Mouse (Mus musculus): Measurements from ENCODE around the gene Mgat5. TPM values are rescaled to one million over a fixed set of nuclear protein-coding genes. Genes with fewer than 3 reads are reported as not detected.

Gene Mgat5
- total RNA-seq, 2 experiments from 2014 or later: 1.3 to 1.8 TPM

DNA sequence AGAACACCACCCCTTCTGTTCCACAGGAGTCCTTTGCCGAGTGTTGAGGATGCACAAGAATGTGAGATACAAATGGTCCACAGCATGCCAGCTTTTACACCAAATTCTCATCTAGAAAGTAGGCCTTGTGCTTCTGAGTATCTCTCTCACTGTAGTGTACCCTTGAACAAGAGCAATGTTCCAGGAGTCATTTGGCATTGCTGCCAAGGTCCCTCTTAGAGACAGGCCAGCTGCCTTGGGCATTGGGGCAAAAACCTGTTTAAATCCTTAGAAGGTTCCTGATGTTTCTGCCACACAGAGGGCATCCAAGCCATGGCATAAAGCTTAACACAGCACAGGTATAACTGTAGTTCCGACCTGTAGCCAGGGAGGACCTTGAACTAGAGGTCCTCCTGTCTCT is 189.9 kb downstream of the Mgat5 start:
- no peak for DNase-seq

DNA sequence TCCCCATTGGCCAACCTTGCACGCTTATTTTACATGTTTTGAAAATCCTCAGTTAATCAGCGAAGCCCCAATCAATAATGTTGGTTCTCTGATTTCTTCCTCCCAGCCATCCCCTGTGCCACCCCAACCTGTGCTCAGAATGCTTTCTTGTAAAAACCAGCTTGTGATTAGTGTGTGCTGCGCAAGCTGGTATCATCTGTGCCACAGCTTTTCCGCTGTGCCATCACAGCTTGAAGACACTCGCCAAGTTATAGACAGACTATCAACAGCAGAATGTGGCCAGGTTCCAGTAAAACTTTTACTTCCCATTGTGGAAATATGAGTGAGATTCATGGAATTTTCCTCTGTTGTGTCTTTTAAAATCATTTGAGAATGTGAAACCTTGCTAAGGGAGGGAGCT is 190.9 kb downstream of the Mgat5 start:
- DNase-seq: no peak

DNA sequence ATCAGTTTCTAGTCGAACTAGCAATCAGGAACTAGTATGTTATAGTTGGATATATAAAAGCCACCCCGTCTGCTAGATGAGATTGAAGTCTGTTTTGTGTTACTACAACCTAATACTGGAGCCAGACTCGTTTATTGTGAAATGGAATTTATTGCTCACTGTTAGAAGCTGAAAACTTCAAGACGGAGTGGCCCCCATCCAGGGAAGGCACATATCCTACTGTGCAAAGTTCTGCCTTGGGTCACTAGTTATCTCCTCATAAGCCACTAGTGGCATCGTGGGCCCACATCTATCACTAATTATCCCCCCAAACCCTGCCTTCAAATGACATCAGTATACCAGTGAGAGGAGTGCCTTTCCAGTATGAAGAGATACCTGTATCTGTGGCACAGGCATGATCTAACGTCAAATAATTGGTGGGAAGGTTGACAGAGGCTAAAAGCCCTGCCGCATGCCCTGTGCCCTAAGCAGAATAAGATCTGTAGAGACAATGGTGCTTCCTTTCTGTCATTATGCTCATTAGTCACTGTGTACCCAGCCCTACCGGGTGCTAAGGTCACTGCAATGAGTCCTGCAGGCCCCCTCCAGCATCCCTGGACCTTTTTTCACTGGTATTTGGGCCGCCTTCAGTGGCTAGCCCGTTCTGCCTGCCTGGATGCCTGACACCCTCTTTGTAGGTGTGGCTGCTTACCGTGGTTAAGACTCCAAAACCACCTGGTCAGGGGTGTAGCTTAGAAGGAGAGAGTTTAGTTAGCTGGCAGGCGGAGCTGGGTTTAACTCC is 191.9 kb downstream of the Mgat5 start:
- no peak for DNase-seq

DNA sequence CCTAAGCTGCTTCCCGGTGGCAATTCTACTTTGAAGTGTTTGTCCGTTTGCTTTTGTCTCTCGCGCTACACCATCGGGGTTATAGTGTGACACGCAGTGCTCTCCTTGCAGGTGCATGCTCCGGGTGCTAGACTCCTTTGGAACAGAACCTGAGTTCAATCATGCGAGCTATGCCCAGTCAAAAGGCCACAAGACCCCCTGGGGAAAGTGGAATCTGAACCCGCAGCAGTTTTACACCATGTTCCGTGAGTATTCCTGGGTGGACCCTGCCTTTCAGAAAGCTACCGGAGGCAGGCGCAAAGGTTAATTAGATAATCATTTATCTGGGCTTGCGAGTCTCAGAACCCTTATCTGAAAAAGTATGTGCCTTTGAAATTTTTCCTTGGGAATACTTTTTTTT is 192.6 kb downstream of the Mgat5 start:
- DNase-seq: no peak

DNA sequence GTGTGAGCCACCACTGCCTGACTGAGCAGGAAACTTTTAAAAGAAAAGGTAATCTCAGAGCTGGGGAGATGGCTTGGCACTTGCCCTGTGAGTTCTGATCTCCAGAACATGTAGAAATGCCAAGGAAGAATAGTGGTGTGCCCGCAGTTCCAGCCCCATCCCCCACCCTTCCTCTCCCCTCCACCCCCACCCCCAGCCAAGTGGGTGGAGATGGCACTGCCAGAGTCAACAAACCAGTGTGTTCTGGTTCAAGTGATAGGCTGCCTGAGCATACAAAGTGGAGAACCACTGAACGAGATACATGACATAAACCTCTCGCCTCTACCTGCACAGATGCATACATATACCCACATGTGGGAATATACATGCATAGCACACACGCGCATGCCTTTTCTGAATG is 193.4 kb downstream of the Mgat5 start:
- no peak for DNase-seq

DNA sequence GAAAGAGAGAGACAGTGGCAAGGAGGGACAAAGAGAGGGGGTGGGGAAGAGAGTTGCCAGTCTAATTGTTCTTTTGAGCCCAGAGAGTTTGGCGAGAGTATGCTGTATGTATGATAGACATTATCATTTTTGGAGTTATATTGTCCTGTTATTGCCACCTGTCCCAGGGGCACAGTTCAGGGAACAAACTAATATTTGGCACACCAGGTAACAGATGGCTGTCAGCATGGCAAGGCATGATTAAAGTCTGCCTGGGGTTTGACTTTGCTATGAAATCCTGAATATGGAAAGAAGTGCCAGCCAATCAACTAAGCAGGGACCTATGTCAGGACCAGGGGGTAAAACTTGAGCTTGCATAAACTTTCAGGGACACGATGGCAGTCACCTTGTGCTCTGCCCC is 195.4 kb downstream of the Mgat5 start:
- DNase-seq: no peak

GRCm38 (mm10) chr1:127400666-127401065 is 195.9 kb downstream of the Mgat5 start:
- no peak for DNase-seq

DNA sequence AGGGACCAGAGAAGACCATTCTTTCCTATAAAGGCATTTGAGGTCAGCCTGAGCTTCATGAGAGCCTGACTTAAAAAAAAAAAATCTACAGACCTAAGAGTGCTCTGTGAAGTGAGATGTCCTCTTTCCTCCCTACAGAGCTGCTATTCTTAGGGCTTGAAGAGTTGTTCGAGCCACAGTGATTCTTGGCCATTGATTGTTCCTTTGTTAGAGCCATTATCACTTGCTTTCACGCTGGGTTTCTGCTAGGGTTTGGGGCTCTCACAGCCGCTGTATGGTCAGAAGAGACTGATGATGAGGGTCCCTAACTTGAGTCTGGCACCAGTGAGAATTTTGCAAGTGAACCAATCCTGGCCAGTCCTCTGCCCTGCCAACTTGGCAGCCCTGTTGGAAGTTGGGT is 199.8 kb downstream of the Mgat5 start:
- DNase-seq: no peak

GRCm38 (mm10) chr1:127408957-127409423 is 204.2 kb downstream of the Mgat5 start:
- DNase-seq: no peak

DNA sequence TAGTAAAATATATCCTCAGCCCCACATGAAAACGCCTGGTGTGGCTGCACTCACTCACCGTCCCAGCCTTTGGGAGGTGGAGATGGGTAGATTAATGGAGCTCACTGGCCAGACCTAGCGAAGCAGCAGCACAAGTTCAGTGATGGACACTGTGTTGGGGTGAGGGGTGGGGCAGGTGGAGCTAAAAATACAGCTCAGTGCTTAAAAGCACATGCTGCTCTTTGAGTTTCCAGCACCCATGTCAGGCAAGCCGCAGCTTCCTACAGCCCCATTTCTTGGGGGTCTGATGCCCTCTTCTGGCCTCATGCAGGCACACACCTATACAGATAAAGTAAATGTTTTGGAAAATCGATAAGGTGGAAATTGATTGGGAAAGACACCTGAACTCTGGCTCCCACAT is 204.7 kb downstream of the Mgat5 start:
- DNase-seq: no peak

DNA sequence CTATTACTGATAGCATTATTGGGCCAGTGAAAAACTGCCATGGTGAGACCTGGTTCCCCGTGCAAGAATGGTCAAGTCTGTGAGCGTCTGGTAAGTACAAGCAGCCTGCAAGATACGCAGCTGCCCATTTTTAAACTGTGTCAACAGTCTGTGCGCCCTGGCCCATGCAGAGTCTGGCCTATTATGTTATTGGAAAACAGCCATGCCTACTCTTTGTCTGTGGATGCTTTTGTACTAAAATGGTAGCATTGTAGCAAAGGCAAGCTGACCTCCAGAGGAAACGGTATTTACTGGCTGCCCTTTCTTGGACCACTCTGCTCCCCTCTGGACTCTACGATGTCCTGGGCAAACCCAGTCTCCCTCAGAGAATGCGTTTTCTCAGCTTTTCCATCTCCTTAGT is 209.7 kb downstream of the Mgat5 start:
- DNase-seq: no peak

GRCm38 (mm10) chr1:127415896-127416295 is 211.1 kb downstream of the Mgat5 start:
- DNase-seq: no peak

DNA sequence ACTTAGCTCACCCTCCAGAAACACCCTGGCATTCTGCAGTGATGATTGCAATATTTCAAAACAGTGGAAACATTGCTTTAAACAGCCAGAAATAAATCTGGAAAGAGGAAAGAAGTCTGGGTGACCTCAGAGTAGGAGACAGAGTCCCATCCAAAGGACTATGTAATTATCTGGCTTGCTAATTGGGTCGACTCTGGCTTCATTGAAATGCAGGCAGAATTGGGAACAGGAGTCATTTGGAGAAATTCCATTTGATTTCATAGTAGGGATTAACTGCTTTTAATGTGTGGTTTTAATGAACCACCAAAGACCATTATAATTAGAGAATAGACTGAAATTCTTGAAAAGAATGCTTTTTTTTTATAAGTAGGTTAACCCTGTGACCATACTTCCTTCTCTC is 212.2 kb downstream of the Mgat5 start:
- no peak for DNase-seq

GRCm38 (mm10) chr1:127418916-127419575 is 214.2 kb downstream of the Mgat5 start:
- DNase-seq: no peak

DNA sequence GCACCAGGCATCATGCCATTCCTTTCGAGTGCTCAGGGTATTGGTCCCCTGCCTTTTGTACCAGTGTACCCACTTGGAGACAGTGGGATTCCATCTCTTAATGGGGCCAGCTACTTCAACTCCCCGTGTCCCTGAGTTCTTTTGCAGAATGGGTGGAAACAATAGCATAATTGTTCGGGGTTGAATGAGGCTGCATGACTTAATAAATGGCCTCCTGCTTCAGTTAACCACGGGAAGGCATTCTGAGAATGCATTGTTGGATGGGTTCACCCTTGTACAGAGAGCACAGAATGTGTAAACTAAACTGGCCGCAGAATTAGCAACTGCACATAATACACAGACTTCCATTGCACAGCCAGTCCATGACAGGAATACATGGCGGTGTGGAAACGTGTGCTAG is 214.8 kb downstream of the Mgat5 start:
- no peak for DNase-seq

DNA sequence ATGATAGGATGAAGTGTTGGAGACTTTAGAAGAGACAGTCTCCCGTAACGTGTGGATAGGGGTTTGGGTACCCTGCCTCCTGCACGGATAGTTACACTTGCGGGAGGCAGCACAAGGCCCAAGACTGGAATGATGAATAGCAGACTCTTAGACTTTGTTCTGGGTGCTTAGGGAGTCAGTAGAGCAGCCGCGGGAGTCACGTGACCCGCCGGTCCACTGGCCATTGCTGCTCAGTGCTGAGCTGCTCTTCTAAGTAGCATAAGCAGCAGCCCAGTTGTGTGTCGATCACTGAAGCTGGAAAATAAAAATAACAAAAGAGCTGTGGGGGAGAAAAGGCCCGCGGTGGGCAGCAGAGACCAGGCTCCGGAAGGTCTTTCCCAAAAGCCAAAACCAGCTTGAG is 215.6 kb downstream of the Mgat5 start:
- DNase-seq: no peak

DNA sequence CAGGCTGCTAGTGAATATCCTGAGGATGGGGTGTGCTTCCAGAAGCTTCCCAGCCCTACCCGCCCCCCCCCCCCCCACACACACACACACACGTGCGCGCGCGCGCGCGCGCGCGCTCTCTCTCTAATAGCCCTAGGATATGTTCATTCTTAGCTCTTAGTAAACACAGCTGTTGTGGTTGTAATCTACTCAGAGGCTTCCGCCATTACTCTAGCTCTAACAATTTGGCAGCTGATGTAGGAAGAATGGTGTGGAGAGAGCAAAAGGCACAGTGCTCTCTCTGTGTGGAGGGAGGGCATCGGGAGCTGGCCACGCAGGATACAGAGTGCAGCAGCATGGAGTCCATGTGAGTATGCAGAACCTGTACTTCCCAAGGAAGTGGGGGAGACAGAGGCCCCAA is 216.0 kb downstream of the Mgat5 start:
- DNase-seq: no peak

DNA sequence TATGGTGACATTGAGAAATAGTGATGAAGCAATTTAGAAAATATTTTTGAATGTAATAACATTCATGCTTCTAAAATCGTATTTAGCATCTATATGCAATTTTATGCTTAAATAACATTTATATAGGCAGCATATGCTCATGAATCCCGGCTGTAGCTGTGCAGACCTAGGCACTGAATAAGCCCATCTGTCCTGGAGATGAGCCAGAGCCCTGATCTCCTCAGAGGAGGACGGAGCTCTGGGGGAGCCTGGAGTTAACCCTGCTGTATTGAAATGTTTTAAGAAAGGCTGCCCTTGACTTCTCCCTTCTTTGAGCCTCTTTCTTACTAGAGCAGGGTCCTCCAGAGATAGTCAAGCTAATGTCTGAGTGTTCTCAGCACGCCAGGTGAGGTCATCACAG is 217.8 kb downstream of the Mgat5 start:
- no peak for DNase-seq

DNA sequence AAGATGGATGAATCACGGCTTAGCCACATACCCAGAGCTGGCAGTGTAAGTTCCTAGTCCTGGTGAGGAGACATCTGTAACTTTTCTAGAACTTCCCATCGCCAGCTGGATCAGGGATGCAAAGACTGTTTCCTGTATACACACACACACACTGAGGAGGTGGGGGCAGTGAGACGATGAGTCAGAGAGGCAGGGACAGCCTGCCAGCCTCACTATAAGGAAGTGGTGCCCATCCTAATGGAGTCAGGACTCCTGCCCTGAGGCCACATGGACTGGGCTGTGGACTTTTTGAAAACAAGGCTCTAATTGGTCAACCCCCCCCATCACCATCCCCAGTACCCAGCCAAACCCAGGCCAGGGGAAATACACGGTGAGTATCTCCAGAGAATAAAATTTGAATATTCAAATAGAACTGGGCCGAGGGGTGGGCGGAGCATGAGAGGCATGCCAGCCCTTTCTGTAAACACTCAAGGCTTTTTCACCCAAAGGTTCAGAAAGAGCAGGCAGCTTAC is 220.3 kb downstream of the Mgat5 start:
- DNase-seq: no peak

DNA sequence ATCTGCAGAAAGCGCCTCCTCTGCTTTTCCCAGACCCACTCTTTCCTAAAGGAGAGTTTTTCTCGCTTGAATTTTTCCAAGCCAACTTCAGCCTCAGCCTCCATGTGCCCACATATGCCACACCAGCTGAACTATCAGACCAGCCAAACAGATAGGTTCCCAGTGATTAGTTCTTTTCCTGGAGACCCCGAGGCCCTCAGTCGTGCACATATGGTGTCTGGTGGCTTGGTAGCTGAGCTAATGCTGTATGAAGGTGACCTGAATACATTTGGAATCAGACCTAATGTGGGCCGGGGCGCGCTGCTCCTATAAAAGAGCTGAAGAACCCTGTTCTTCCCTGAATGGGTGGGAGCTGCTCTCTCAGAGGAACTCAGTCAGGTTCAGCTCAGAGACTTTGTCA is 225.5 kb downstream of the Mgat5 start:
- DNase-seq: no peak

GRCm38 (mm10) chr1:127434829-127435228 is 230.0 kb downstream of the Mgat5 start:
- no peak for DNase-seq

DNA sequence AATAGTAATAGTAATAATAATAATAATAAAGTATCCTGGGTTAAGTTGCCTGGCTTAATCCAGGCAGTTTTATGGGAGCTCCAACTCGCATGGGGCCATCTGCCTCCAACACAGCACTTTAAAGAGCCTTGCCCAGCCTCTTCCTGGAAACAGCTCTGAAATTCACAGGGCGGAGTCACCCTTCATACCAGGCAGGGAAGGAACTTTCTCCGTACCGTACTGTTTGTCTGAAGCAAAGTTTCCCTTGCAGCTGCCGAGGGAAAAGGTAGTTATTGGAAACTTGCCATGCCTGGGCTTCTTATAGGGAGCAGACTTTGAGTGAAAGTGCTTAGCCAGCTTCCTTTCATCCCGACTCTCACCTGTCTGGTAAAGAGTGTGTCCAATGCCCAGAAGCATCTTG is 232.3 kb downstream of the Mgat5 start:
- DNase-seq: no peak

DNA sequence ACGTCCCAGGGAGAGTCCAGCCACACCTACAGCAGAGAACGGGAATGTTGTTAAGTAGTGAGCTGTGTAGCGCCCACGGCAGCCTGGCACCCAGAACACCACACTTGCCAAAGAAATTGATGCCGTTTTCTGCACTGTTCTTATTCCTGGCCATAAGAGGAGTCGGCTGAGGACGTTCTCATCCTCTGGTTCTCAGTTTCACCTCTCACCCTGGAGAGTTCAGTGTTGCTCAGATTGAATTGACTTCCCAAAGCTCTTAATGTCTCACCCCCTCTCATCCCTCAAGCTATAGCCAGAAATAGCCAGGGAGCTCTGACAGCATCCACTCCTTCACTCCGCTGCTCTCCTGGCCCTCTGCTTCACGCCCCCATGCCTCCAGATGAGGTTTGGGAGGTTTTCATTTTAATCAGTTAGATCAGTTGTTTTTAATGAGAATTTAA is 234.7 kb downstream of the Mgat5 start:
- no peak for DNase-seq

GRCm38 (mm10) chr1:127441007-127441406 is 236.2 kb downstream of the Mgat5 start:
- DNase-seq: no peak

All from gastrocnemius, postnatal 25 days (tissue).